Mouse (Mus musculus) liver, embryonic 14.5 days (tissue): Measurements from ENCODE around the gene Tmcc1.

Source experiments
- CTCF ChIP-seq: IDR thresholded peaks from 2 replicates; pipeline ENCODE4 v1.5.1; 2016; ENCODE audit warnings: antibody characterized with exemption, low read depth, control low read depth
- EP300 ChIP-seq: IDR thresholded peaks from 2 replicates; pipeline ENCODE4 v1.6.1; 2016; ENCODE audit warnings: antibody characterized with exemption, low read depth

DNA sequence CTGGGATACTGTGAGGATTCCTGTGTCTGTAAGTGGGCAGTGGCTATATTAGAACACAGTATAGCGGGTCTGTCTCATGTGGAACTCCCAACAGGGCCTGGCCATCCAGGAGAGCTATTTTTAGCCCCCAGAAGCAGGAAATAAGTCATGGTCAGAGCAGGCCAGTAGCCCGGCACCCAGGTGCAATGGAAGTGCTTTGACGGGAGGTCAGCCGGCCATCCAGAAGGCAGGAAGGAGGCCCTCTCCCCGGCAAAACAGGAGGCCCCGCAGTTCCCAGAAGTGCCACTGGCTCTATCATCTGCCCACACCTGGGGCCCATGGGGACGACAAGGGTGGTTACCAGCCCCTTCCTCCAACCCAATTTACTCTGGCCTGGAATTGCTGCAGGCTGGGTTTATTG, 189.2 kb downstream of the Tmcc1 start:
- no peak for TF ChIP-seq CTCF
- TF ChIP-seq EP300: no peak
